Mouse (Mus musculus) embryonic fibroblast, embryonic 13.5 days (primary cell): ENCODE data around the gene Cep68.

Experiments used
- CTCF ChIP-seq: IDR thresholded peaks from 2 replicates; pipeline ENCODE4 v1.5.1; 2011; ENCODE audit warnings: mild to moderate bottlenecking, control low read depth, low read length, moderate library complexity, borderline replicate concordance; ENCODE audit not compliant: insufficient read depth
- POLR2A ChIP-seq: IDR thresholded peaks from 2 replicates; pipeline ENCODE4 v1.6.1; 2011; ENCODE audit warnings: low read depth, mild to moderate bottlenecking, control low read depth, low read length, moderate library complexity

DNA sequence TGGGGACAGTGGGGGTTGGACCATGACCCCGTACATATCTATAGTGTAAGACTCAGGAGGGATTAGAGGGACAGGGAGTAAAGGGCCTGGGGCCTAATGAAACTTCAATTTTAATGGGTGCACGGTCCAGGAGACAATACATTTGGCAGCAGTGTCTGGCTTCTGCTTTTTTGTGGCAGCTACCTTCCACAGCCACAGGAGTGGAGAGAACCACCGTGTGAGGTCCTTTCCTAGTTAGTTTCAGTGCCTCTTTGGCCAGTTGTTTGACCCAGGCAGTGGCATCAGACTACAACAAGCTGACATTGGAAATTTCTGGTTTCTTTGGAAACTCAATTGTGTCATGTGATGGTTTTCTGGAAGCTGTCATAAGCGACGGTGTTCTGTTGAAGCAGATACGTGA, 20.7 kb upstream of the Cep68 start:
- no peak for TF ChIP-seq POLR2A
- TF ChIP-seq CTCF: no peak
